Comparison of ENCODE assay signal across 17 mouse cellular contexts in genomic region chr2:112900747-112901146, GRCm38 (mm10).
"Had no signal": no experiment of that assay in that cellular context is flagged by ENCODE, and none has a peak within 500 bp of the region (broad histone marks: within the 10 kb centered on the region; RNA-seq: fewer than 3 reads in every experiment).

No protein-coding gene starts in this region.

- H3K4me3 ChIP-seq: liver, embryonic 13.5 days; liver, embryonic 15.5 days; megakaryocyte, embryonic 14.5 days; midbrain, embryonic 13.5 days; midbrain, embryonic 15.5 days; neural tube, embryonic 12.5 days; stomach, embryonic 15.5 days had no signal

- H3K27me3 ChIP-seq: liver, embryonic 13.5 days; liver, embryonic 15.5 days; megakaryocyte, embryonic 14.5 days; midbrain, embryonic 13.5 days; midbrain, embryonic 15.5 days; neural tube, embryonic 12.5 days; stomach, embryonic 15.5 days had no signal

- H3K9me3 ChIP-seq: liver, embryonic 13.5 days; liver, embryonic 15.5 days; megakaryocyte, embryonic 14.5 days; midbrain, embryonic 13.5 days; midbrain, embryonic 15.5 days; neural tube, embryonic 12.5 days; stomach, embryonic 15.5 days had no signal

- H3K36me3 ChIP-seq: liver, embryonic 13.5 days; liver, embryonic 15.5 days; midbrain, embryonic 13.5 days; midbrain, embryonic 15.5 days; neural tube, embryonic 12.5 days; stomach, embryonic 15.5 days had no signal

- H3K9ac ChIP-seq: liver, embryonic 13.5 days; liver, embryonic 15.5 days; liver, postnatal 0 days; midbrain, embryonic 13.5 days; midbrain, embryonic 15.5 days; neural tube, embryonic 12.5 days; stomach, embryonic 15.5 days had no signal

- H3K27ac ChIP-seq: liver, embryonic 13.5 days; liver, embryonic 15.5 days; macrophage; midbrain, embryonic 13.5 days; midbrain, embryonic 15.5 days; neural tube, embryonic 12.5 days; stomach, embryonic 15.5 days; stomach, postnatal 0 days had no signal

- ATAC-seq: liver, postnatal 0 days; midbrain, embryonic 13.5 days; midbrain, embryonic 15.5 days had no signal

- H3K4me2 ChIP-seq: liver, embryonic 11.5 days; liver, embryonic 13.5 days; liver, embryonic 15.5 days; midbrain, embryonic 11.5 days; midbrain, embryonic 13.5 days; midbrain, embryonic 15.5 days; neural tube, embryonic 12.5 days; stomach, embryonic 15.5 days had no signal

- DNase-seq: liver, embryonic 13.5 days; liver, postnatal 0 days; lung, postnatal 14 days; right cerebral cortex, postnatal 14 days; thymus, adult 2 months; thymus, postnatal 25 days; thymus, postnatal 4 days had no signal

- H3K4me1 ChIP-seq: liver, embryonic 13.5 days; liver, embryonic 15.5 days; megakaryocyte, embryonic 14.5 days; midbrain, embryonic 13.5 days; midbrain, embryonic 15.5 days; neural tube, embryonic 12.5 days; stomach, embryonic 15.5 days had no signal
